Mouse (Mus musculus): ENCODE results near the gene Olfr1249. TPM values are rescaled to one million over a fixed set of nuclear protein-coding genes. Genes with fewer than 3 reads are reported as not detected.
"Not testable (repeated sequence)": the region's sequence is repeated elsewhere in the genome, so short reads cannot be mapped to it uniquely, and the experiment has no call there.

Olfr1249 gene
- not detected in 2 replicates for polyA plus RNA-seq (2015; fragmentation: Nextera tagmentation; extraction: Ambion mirVana)

DNA sequence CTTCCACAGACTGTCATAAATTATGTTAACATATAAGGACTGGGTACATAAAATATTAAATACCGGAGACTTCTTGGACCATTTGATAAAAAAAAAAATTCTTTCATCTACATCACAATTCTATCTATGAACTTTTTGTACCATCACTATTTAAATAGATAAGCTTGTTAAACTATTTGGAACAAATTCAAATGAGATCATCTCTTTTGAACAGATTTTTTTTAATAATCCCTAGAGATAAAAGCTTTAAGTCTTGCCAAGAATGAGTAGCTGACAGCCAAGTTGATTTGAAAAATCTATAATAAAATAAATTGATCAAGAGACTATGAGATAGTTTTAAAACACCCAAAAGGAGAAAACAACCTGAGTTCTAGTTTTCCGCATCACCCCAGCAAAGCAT, at the start of gene Olfr1249:
Olfr1249 (minus strand) TSS at position 101 of the 400 bp plus-strand sequence.
- Histone ChIP-seq H3K27ac (ENCODE audit: low read depth) (no peak within 1 kb of the TSS), H3K27me3 (ENCODE audit: insufficient read depth, low read length) (no peaks in the 10 kb centered on the region), H3K4me1 (ENCODE audit: insufficient read depth) (no peaks in the 10 kb centered on the region), H3K9ac (replicated peaks) (no peak within 1 kb of the TSS), H3K4me2 (ENCODE audit: low read depth, low read length) (no peak within 1 kb of the TSS), H3K4me3 (ENCODE audit: low read depth, low read length) (no peak within 1 kb of the TSS), H3K9me3 (ENCODE audit: low read length) (no peaks in the 10 kb centered on the region), H3K36me3 (replicated peaks; ENCODE audit: insufficient read depth, low read length) (no peaks in the 10 kb centered on the region)
- no peak for DNase-seq
- 78% methylated on average over 2 of the region's 2 CpGs for WGBS (ENCODE audit: insufficient replicate concordance)
- no peak for TF ChIP-seq EP300 (IDR thresholded peaks at IDR 0.05; ENCODE audit: low read depth)
- TF ChIP-seq CTCF (IDR thresholded peaks at IDR 0.05; ENCODE audit: low read depth) = no peak
- ATAC-seq = no peak

DNA sequence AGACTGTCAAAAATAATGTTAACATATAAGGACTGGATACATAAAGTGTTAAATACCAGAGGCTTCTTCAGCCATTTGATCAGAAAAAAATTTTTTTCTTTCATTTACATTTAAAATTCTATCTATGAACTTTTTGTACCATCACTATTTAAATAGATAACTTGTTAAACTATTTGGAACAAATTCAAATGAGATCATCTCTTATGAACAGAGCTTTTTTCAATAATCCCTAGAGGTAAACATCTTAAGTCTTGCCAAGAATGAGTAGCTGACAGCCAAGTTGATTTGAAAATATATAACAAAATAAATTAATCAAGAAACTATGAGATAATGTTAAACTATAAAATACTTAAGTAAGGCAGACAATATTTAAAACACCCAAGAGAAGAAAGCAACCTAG, 37.1 kb upstream of the Olfr1249 start, which contains the start of gene Olfr1251:
Olfr1251 (minus strand) TSS at position 101 of the 400 bp plus-strand sequence.
- ATAC-seq (no peak), DNase-seq (no peak)

DNA sequence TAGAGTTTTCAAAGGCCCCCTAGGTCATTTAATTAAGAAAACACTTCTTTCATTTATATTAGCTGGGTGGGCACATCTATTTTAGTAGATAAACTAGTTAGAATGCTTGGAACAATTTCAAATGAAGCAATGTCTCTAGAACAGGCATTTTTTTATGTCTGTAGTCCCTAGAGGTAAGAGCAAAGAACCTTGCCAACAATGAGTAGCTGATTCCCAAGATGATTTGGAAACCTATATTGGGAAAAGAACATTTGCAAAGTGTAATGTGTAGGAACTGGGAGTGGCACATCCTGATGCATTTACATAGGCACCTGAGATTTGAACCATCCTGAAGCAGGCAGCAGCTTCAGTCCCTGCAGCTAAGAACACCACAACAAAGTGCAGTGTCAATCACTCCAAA, 26.6 kb upstream of the Olfr1249 start, which contains the start of gene Olfr1250:
Olfr1250 (minus strand) TSS at position 101 of the 400 bp plus-strand sequence.
- Histone ChIP-seq H3K9ac (replicated peaks) (no peak within 1 kb of the TSS), H3K4me2 (ENCODE audit: low read depth, low read length) (no peak within 1 kb of the TSS), H3K4me1 (ENCODE audit: insufficient read depth) (no peaks in the 10 kb centered on the region), H3K9me3 (ENCODE audit: low read length) (no peaks in the 10 kb centered on the region), H3K27ac (ENCODE audit: low read depth) (no peak within 1 kb of the TSS), H3K27me3 (ENCODE audit: insufficient read depth, low read length) (no peaks in the 10 kb centered on the region), H3K4me3 (ENCODE audit: low read depth, low read length) (no peak within 1 kb of the TSS), H3K36me3 (replicated peaks; ENCODE audit: insufficient read depth, low read length) (no peaks in the 10 kb centered on the region)
- ATAC-seq (no peak), DNase-seq (no peak)
- TF ChIP-seq CTCF (IDR thresholded peaks at IDR 0.05; ENCODE audit: low read depth) = no peak
- TF ChIP-seq EP300 (IDR thresholded peaks at IDR 0.05; ENCODE audit: low read depth) = no peak

More for the DNA sequence above, 37.1 kb upstream of the Olfr1249 start, which contains the start of gene Olfr1251:
- Histone ChIP-seq H3K36me3 (replicated peaks; ENCODE audit: insufficient read depth, low read length) (no peaks in the 10 kb centered on the region), H3K4me1 (ENCODE audit: insufficient read depth) (no peaks in the 10 kb centered on the region), H3K4me2 (ENCODE audit: low read depth, low read length) (no peak within 1 kb of the TSS), H3K9ac (replicated peaks) (no peak within 1 kb of the TSS), H3K27me3 (ENCODE audit: insufficient read depth, low read length) (no peaks in the 10 kb centered on the region), H3K27ac (ENCODE audit: low read depth) (no peak within 1 kb of the TSS), H3K4me3 (ENCODE audit: low read depth, low read length) (no peak within 1 kb of the TSS), H3K9me3 (ENCODE audit: low read length) (no peaks in the 10 kb centered on the region)
- no peak for TF ChIP-seq CTCF (IDR thresholded peaks at IDR 0.05; ENCODE audit: low read depth)
- no peak for TF ChIP-seq EP300 (IDR thresholded peaks at IDR 0.05; ENCODE audit: low read depth)

DNA sequence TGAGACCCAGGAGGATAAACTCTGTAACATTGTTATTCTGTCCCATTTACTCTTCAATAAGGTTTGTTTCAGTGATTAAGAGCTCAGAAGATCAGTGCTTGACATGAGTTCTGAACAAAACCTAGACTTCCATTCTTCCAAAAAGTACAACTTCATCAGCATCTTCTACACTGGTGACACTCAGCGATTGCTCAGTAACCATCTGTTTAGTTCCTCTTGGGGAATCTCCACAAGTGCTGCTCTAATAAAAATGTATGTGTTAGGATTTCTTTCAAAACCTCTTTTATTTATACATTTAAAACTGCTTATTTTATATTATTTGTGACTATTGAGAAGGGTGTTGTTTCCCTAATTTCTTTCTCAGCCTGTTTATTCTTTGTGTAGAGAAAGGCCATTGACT, 16.6 kb downstream of the Olfr1249 start, which contains the start of gene Olfr1248:
Olfr1248 (minus strand) TSS at position 101 of the 400 bp plus-strand sequence.
- 94% methylated on average over 1 of the region's 1 CpGs for WGBS (ENCODE audit: insufficient replicate concordance)
- not testable (repeated sequence) for H3K9me3 ChIP-seq (ENCODE audit: low read length); H3K4me3 ChIP-seq (ENCODE audit: low read depth, low read length); H3K36me3 ChIP-seq (replicated peaks; ENCODE audit: insufficient read depth, low read length); ATAC-seq; H3K4me1 ChIP-seq (ENCODE audit: insufficient read depth); H3K4me2 ChIP-seq (ENCODE audit: low read depth, low read length); DNase-seq; H3K9ac ChIP-seq (replicated peaks); H3K27ac ChIP-seq (ENCODE audit: low read depth); H3K27me3 ChIP-seq (ENCODE audit: insufficient read depth, low read length)

DNA sequence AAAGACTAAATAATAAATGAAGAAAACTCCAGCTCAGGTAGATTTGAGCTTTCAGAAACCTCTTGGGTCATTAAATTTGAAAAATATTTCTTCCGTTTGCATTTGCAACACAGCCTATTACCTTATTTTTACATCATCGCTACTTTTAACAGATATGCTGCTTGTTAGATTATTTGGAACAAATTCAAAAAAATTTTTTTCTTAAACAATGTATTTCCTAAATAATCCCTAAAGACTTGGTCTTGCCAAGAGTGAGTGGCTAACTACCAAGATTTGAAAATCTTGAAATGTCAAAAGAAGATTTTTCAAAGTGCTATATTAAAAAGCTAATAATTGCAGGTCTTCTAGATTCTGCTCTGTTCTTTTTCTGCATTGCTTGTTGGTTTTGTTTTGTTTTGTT, 20.8 kb downstream of the Olfr1249 start, which contains the start of gene Olfr1247:
Olfr1247 (minus strand) TSS at position 101 of the 400 bp plus-strand sequence.
- 86% methylated on average over 2 of the region's 2 CpGs for WGBS (ENCODE audit: insufficient replicate concordance)
- no peak within 1 kb of the TSS for H3K9ac ChIP-seq (replicated peaks)
- ATAC-seq = no peak
- TF ChIP-seq CTCF (IDR thresholded peaks at IDR 0.05; ENCODE audit: low read depth) (no peak), EP300 (IDR thresholded peaks at IDR 0.05; ENCODE audit: low read depth) (no peak)
- no peak within 1 kb of the TSS for H3K27ac ChIP-seq (ENCODE audit: low read depth)
- H3K4me2 ChIP-seq (ENCODE audit: low read depth, low read length) = no peak within 1 kb of the TSS
- H3K27me3 ChIP-seq (ENCODE audit: insufficient read depth, low read length) = no peaks in the 10 kb centered on the region
- H3K36me3 ChIP-seq (replicated peaks; ENCODE audit: insufficient read depth, low read length) = no peaks in the 10 kb centered on the region
- no peak for DNase-seq
- H3K4me3 ChIP-seq (ENCODE audit: low read depth, low read length) = no peak within 1 kb of the TSS
- H3K4me1 ChIP-seq (ENCODE audit: insufficient read depth) = no peaks in the 10 kb centered on the region
- H3K9me3 ChIP-seq (ENCODE audit: low read length) = no peaks in the 10 kb centered on the region

DNA sequence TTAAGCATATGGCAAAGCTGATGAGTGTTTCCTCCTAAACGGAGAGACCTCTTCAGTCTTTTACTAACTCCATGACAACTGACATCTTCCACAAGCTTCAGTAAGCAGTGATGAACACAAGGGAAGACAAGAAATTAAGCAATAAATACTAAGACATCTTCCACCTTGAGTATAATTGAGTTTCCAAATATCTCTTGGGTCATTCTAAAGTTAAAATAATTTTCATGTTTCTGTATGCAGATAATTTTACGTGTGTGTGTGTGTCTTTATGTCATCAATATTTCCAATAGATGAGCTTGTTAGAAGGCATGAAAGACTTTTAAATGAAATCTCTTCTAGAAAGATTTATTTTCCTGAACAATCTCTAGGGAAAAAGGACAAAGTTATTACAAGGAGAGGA, 41.7 kb downstream of the Olfr1249 start, which contains the start of gene Olfr1246:
Olfr1246 (minus strand) TSS at position 101 of the 400 bp plus-strand sequence.
- Histone ChIP-seq H3K4me2 (ENCODE audit: low read depth, low read length) (no peak within 1 kb of the TSS), H3K9me3 (ENCODE audit: low read length) (no peaks in the 10 kb centered on the region), H3K4me1 (ENCODE audit: insufficient read depth) (no peaks in the 10 kb centered on the region), H3K27me3 (ENCODE audit: insufficient read depth, low read length) (no peaks in the 10 kb centered on the region), H3K9ac (replicated peaks) (no peak within 1 kb of the TSS), H3K4me3 (ENCODE audit: low read depth, low read length) (no peak within 1 kb of the TSS), H3K27ac (ENCODE audit: low read depth) (no peak within 1 kb of the TSS), H3K36me3 (replicated peaks; ENCODE audit: insufficient read depth, low read length) (no peaks in the 10 kb centered on the region)
- ATAC-seq (no peak), DNase-seq (no peak)
- 81% methylated on average over 2 of the region's 2 CpGs for WGBS (ENCODE audit: insufficient replicate concordance)
- TF ChIP-seq EP300 (IDR thresholded peaks at IDR 0.05; ENCODE audit: low read depth) (no peak), CTCF (IDR thresholded peaks at IDR 0.05; ENCODE audit: low read depth) (no peak)

Other genes starting within 250 kb of the Olfr1249 start
- not detected in 2 replicates for gene Olfr1238, start 225.3 kb downstream of the Olfr1249 start, polyA plus RNA-seq (2015; fragmentation: Nextera tagmentation; extraction: Ambion mirVana)
- gene Olfr1239, start 214.6 kb downstream of the Olfr1249 start, polyA plus RNA-seq (2015; fragmentation: Nextera tagmentation; extraction: Ambion mirVana) = not detected in 2 replicates
- not detected in 2 replicates for gene Olfr1240, start 192.0 kb downstream of the Olfr1249 start, polyA plus RNA-seq (2015; fragmentation: Nextera tagmentation; extraction: Ambion mirVana)
- gene Olfr1241, start 147.9 kb downstream of the Olfr1249 start, polyA plus RNA-seq (2015; fragmentation: Nextera tagmentation; extraction: Ambion mirVana) = not detected in 2 replicates
- not detected in 2 replicates for gene Olfr1242, start 136.6 kb downstream of the Olfr1249 start, polyA plus RNA-seq (2015; fragmentation: Nextera tagmentation; extraction: Ambion mirVana)
- not detected in 2 replicates for gene Olfr1243, start 103.5 kb downstream of the Olfr1249 start, polyA plus RNA-seq (2015; fragmentation: Nextera tagmentation; extraction: Ambion mirVana)
- gene Olfr1245, start 56.5 kb downstream of the Olfr1249 start, polyA plus RNA-seq (2015; fragmentation: Nextera tagmentation; extraction: Ambion mirVana) = not detected in 2 replicates
- not detected in 2 replicates for gene Olfr1246, start 41.8 kb downstream of the Olfr1249 start, polyA plus RNA-seq (2015; fragmentation: Nextera tagmentation; extraction: Ambion mirVana)
- not detected in 2 replicates for gene Olfr1247, start 20.9 kb downstream of the Olfr1249 start, polyA plus RNA-seq (2015; fragmentation: Nextera tagmentation; extraction: Ambion mirVana)
- not detected in 2 replicates for gene Olfr1248, start 16.7 kb downstream of the Olfr1249 start, polyA plus RNA-seq (2015; fragmentation: Nextera tagmentation; extraction: Ambion mirVana)
- not detected in 2 replicates for gene Olfr1250, start 26.5 kb upstream of the Olfr1249 start, polyA plus RNA-seq (2015; fragmentation: Nextera tagmentation; extraction: Ambion mirVana)
- gene Olfr1251, start 37.0 kb upstream of the Olfr1249 start, polyA plus RNA-seq (2015; fragmentation: Nextera tagmentation; extraction: Ambion mirVana) = not detected in 2 replicates
- not detected in 2 replicates for gene Olfr1252, start 90.0 kb upstream of the Olfr1249 start, polyA plus RNA-seq (2015; fragmentation: Nextera tagmentation; extraction: Ambion mirVana)
- not detected in 2 replicates for gene Olfr1253, start 122.1 kb upstream of the Olfr1249 start, polyA plus RNA-seq (2015; fragmentation: Nextera tagmentation; extraction: Ambion mirVana)
- gene Olfr1254, start 158.6 kb upstream of the Olfr1249 start, polyA plus RNA-seq (2015; fragmentation: Nextera tagmentation; extraction: Ambion mirVana) = not detected in 2 replicates
- not detected in 2 replicates for gene Olfr1255, start 177.1 kb upstream of the Olfr1249 start, polyA plus RNA-seq (2015; fragmentation: Nextera tagmentation; extraction: Ambion mirVana)
- gene Olfr1256, start 206.6 kb upstream of the Olfr1249 start, polyA plus RNA-seq (2015; fragmentation: Nextera tagmentation; extraction: Ambion mirVana) = not detected in 2 replicates
- not detected in 2 replicates for gene Olfr48, start 213.2 kb upstream of the Olfr1249 start, polyA plus RNA-seq (2015; fragmentation: Nextera tagmentation; extraction: Ambion mirVana)
- not detected in 2 replicates for gene Olfr1257, start 243.5 kb upstream of the Olfr1249 start, polyA plus RNA-seq (2015; fragmentation: Nextera tagmentation; extraction: Ambion mirVana)